Mouse (Mus musculus): ENCODE data around the gene Gm49601.

Gene Gm49601

GRCm38 (mm10) chr16:18605705-18606104, 20.5 kb downstream of the Gm49601 start:
- no peak for DNase-seq

DNA sequence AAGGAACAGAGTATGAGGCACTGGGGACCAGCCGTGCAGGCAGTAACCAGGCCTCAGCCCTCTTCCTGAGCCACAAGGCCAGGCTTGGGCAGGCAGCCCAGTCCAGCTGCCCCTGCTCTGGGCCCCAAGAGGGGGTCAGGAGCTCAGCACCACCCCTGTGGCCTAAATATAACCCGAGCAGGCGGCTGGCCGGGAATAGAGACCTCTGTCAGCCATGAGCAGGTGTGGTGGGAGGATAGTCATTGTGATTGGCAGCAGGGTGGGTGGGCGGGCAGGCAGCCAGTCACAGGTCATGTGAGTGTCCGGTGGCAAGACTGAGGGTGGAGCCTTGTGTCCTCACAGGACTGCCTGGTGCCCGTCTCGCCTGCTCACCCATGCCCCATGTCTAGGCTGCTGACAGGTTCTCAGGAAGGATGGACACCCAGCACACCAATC, 21.9 kb downstream of the Gm49601 start:
- DNase-seq, result no peak

DNA sequence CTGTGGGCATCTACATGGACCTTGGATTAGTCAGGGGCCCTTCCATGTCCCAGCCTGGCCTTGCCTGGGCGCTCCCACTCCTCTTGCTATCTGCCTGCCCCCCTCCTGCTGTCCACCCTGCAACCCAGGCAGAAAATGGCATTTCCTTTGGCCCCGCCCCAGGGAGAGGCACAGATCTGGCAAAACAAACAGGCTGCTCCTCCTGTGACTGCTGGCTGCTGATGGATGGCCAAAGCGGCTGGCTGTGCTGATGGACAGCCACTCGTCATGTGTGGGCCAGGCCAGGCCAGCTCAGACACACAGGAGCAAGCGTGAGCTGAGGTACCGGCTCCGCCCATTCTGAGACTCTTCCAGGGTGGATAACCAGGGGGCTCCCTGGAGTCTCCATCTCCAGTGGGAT, 24.8 kb downstream of the Gm49601 start:
- no peak for DNase-seq

- no peak for DNase-seq
Measured at GRCm38 (mm10) chr16:18598006-18598405, 28.2 kb downstream of the Gm49601 start.

GRCm38 (mm10) chr16:18596255-18596654, 30.0 kb downstream of the Gm49601 start:
- DNase-seq, result no peak

GRCm38 (mm10) chr16:18593930-18594329, 32.3 kb downstream of the Gm49601 start:
- DNase-seq, result no peak

DNA sequence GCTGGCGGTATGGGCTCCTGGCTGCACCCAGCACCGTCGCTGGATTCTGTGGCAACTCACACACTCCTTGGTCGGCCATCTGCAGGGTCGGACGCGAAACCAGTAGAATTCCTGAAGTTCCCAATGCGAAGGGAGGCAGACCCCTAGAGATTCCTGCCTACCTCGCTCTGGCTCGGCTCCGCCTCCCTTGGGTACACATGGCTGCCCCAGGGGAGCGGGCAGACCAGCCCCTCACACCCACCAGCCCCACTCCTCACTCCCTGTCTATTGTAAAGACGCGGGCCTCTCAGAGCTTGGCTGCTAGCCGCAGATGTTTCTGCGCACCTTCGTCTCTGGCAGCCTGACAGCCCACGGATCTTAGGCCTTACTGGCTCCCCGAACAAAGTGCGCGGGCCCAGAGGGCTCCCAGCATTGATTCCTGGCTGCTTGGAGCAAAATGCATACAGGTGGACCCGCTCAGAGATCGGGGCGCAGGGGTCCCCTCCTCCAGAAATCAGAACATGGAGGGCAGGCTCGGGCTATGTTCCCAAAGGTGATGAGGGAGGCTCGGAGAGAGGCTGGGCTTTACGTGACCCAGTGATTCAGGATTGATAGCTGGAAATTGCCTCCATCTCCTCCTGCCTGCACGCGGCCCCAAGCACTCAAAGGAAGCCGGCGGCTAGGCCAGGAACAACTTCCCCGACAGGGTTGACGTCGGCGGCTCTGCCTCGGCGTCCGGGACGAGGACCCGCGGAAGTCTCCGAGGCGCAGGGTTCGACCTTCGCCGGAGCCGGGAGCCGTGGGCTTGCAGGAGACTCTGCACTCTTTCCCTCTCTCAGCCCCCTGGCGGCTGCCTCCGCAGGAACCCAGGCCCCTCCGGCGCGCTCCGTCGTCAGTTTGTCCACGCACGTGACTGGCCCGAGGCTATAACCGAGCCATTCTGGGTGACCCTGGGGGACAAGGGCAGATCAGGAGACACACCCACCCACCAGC, 34.9 kb downstream of the Gm49601 start:
- peak; percentile 49 for DNase-seq

DNA sequence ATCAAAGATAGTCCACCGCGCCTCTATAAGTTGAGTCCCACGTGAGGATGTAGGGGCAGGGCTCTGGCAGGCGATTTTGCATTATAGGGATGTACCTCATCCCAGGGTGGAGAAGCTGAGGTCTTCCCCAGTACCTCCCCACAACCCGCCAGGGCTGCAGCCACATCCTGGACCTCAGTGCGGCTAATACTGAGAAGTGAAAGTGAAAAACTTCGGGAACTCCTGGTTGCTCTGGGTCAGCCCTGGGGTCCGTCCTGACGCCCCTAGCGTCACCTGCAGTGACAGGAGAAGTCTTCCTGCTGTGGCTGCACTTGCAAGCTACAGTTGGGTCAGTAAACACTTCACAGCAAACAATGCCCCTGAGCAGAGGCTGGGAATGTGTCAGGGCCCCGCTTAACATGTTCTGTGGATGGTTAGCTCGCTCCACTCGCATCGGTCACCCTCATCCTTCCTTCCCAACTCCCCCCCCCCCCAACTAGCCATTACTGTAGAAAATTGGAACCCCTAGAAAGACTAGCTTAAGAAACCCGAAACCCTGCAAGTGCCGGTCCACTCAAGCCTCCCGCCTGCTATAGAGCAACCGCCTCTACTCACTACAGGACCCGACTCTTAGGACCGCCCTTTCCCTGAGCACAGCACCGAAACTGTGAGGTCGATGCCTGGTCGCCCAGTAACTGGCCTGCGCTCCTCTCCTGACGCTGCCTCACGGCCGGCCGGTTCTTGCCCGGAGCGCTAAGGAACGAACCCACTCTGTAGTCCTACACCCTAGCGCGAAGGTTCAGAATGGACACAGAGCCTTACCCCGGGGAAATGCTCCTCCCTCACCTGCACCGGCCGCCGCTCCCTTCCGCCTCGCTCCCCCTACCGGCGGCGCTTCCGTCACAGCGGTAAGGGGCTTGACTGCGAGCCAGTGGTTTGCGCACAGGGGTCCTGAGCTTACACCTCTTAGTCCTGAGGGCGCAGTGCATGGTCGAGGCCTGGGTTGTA, 36.1 kb downstream of the Gm49601 start, which contains the start of gene Tbx1:
Gene Tbx1, minus strand, starts transcription at position 868 of the 987 bp plus-strand sequence.
- DNase-seq, result peak; percentile 72

DNA sequence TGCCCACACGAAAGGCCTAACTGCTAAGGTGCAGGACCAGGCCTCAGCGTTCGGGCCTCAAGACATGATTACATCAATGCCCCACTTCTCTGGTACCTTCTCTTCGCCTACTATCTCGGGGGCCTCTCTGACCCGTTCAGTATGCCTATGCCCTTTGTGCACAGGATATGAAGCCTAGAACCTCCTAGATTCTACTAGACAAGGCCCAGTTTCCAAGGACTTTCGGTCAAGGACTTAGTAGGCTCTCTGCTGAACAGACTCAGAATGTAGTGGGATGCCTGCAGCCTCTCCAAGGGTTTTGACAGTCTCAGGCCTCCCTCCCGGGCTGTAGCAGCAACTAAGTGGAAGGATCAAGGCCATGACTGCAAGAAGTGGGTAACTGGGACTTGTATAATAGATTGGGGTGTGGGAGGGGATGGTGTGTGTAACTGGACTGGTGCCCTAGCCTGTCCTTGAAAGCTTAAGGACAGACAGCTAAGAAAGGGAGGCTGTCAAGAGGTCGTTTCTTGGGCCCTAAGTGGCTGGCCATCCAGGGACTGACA, 37.1 kb downstream of the Gm49601 start:
- DNase-seq, result no peak

DNA sequence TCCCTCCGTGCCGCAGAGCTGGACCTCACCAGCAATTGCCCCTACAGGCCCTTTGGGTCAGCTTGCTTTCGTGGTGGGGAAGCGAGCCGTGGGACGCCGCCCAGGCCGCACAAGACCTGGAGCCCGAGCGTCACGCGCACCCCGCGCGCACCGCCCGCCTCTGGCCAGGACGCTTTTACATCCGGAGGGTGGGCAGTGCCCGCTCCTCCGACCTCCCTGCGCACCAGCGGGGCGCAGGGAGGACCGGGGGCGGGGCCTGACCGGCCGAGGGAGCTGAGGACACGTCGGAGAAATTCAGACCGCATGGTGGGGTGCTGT, 37.5 kb downstream of the Gm49601 start:
- DNase-seq, result no peak

DNA sequence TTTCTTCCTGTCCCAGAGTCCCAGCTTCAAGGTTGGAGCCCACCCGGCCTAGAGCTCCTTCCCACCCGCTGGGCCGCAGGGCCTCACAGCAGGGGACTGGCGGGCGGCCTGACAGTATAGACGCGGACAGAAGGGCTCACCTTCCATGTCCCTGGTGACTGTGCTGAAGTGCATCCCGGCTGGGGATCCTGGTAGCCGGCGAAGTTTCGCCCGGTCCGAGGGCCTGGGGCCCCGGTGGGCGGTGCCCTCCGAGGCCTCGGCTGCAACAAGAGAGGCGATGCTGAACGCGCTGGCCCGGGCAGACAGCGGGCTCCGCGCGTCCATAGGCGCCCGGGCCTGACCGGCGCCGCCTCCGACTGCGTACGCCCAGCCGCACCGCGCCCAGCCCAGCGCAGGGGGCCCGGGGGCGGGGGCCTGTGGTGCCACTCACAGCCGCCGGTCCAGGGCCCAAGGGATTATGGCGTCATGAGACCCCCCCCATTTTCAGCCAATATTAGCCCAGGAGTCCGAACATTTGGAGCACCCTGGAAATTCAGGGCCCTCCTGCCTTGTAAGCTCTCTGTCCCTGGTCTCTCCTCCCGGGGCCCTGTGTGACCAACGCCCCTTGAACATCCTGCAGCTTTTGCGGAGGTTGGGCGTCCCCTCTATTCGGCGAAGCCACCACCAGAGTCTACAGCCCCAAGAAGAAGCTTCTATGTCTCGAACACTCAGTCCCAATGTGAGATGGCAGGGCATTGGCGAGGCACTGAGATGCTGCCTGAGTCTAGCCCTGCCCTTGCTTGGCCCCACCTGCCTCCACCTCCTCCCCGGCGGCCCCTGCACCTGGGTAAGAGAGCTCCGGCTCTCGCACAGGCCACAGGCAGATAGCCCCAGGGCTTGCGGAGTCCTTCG, 38.1 kb downstream of the Gm49601 start:
- DNase-seq, result no peak

DNA sequence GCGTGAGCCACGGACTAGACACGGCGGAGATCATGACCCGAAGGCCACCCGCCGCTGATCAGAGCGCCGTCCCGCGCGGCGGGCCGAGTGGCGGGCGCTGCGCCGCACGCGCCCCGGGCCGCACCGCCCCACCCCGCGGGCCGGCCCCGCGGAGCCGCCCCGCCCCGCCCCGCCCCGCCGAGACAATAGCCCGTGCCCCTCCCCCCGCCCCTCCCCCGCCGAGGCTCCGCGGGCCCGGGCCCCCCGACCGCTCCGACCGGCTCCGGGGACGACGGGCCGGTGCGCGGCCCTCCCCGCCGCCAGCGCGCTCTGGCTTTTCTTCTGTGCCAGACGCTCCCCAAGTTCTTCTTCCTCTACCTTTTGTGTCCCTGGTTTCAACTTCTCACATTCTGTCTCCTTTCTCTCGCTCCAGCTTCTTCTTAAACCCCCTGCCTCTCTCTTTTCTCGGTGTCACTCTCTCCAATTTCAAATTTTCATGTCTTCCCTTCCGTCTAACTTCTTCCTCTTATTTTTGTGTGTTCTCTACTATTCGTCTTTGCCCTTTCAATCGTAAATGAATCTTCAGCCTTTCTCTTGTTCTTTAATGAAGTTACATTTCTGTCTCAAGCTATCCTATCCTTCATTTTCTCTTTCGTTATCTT, 39.2 kb downstream of the Gm49601 start:
- no peak for DNase-seq

DNA sequence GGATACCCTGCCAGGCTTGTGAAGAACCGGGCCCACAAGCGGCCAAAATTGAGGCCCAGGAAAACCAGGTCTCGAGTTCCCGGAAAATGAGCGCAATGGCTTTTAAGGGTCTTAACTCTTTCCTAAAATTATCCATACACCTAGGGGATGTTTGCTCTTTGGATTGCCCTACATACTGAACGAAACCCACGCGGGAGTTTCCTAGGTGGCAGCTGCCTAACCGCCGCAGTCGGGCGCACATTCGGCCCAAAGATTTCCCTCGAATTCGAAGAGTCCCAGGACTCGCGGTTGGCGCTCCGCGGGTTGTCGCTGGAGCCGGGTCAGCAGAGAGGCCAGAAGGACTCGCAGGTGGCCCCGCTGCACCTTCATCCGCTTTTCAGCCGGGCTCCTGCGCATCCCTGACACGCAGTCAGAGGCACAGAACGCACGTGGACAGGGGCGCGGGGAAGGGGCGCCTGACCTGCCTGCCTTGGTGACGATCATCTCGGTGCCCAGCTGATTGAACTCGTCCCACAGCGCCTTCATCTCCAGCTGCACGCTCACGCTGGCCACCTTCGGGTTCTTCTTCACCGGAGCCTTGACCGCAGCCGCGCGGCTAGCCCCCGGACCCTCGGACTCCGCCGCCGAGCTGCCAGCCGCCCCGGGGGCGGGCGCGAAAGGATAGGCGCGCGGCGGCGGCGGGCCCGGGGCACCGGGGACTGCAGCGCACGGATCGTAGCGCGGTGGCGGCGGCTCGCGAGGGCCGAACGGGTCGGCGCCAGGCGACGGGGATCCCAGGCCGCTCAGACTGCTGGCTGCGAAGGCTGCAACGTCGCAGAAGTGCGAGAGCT, 39.9 kb downstream of the Gm49601 start:
- DNase-seq, result no peak

GRCm38 (mm10) chr16:18585676-18586075, 40.6 kb downstream of the Gm49601 start:
- no peak for DNase-seq

- DNase-seq, result no peak
Measured at GRCm38 (mm10) chr16:18584901-18585510, 41.2 kb downstream of the Gm49601 start.

- DNase-seq, result no peak
Measured at GRCm38 (mm10) chr16:18583673-18584357, 42.4 kb downstream of the Gm49601 start.

DNA sequence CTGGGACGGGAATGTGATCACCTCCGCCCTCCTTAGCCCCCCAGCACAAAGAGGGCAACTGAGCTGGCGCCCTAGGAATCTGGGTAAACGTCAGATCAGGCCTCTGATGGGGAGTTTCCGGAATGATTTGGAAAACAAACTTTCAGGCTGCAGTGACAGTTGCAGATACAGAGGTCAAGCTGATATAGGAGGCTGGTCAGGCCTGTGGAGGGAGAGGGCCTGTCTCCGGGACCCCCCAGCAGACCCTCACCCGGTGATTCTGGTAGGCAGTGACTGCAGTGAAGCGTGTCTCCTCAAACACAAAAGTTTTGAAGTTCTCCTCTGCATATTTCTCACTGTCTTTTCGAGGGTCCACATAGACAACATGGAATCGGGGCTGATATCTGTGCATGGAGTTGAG, 43.1 kb downstream of the Gm49601 start:
- no peak for DNase-seq

GRCm38 (mm10) chr16:18582426-18583148, 43.6 kb downstream of the Gm49601 start:
- DNase-seq, result no peak
